Mouse (Mus musculus) bone marrow, adult 2 months (tissue): Measurements from ENCODE around the gene Tmem245.

Experiments
- CTCF ChIP-seq: fragments of 200-500 bp; IDR thresholded peaks from 2 replicates; pipeline ENCODE4 v1.5.1; 2011; ENCODE audit warnings: low read length, control low read depth; ENCODE audit not compliant: control insufficient read depth, insufficient read depth
- POLR2A ChIP-seq: fragments of 200-500 bp; IDR thresholded peaks from 2 replicates; pipeline ENCODE4 v1.6.1; 2011; ENCODE audit warnings: low read depth, mild to moderate bottlenecking, control low read depth, low read length, borderline replicate concordance; ENCODE audit not compliant: control insufficient read depth

DNA sequence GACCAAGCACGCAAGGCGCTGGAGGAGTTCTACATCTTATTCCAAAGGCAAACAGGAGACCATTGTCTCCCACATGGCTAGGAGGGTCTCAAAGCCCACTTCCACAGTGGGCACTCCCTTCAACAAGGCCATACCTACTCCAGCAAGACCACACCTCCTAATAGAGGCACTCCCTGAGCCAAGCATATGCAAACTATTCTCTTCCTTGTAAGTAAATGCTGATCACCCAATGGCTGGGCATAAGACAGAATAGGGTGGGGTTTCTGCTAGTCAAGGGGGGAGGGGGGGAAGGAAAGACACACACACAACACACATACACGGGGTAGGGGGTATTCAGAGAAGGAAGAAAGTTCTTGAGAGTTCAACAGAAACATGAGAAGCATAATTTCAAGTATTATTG lies 53.0 kb downstream of the Tmem245 start:
- TF ChIP-seq CTCF, result no peak
- no peak for TF ChIP-seq POLR2A
